Mouse (Mus musculus): ENCODE data around the gene Mettl6. TPM values are rescaled to one million over a fixed set of nuclear protein-coding genes. Genes with fewer than 3 reads are reported as not detected.
"Not testable (repeated sequence)": the region's sequence is repeated elsewhere in the genome, so short reads cannot be mapped to it uniquely, and the experiment has no call there.

Mettl6 gene
- total RNA-seq, 2 experiments from 2014 or later = 9.5 to 10.6 TPM

DNA sequence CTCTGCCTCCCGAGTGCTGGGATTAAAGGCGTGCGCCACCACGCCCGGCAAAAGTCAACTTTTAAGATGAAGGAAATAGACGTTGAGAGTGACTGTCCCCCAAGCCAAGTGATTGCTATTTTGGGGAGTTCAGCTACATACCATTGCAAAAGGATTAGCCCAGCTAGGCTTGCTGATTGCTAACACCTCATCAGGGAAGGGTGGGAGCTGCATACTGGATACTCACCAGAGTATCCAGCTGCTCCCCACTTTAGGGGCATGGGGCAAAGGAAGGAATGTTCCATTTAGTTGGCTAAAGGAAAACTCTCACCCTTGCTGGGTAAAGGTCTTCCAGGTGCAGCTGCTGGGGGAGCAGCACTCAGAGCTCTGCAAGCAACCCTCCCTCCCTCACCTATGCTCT is 6.8 kb downstream of the Mettl6 start:
- intact Hi-C loops (cut with DNase I; ENCODE audit: low total_unique reads) = no loop called here
- DNase-seq = no peak

DNA sequence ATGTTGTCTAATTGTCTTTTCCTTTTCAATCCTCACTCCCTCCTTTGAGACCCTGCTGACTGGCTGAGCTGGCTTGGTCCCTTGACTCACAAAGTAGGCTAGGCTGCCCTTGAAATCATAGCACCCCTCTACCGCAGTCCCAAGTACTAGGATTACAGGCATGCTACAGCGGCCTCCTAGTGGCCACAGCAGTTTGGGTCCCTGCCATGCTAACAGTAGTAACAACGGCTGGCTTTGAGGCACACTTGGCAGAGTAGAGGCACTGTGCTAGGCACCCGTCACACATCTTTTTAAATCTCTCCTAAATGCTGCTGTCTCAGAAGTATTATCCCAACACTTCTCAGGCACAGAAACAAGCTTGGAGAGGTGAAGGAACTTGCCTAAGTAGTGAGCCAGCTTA is 8.4 kb downstream of the Mettl6 start:
- DNase-seq = peak; percentile 15
- intact Hi-C loops (cut with DNase I; ENCODE audit: low total_unique reads) = no loop called here

- DNase-seq = no peak
- intact Hi-C loops (cut with DNase I; ENCODE audit: low total_unique reads) = no loop called here
Measured at GRCm38 (mm10) chr14:31482417-31482816, 12.4 kb downstream of the Mettl6 start.

GRCm38 (mm10) chr14:31473297-31473696 is 21.5 kb downstream of the Mettl6 start:
- intact Hi-C loops (cut with DNase I; ENCODE audit: low total_unique reads) = loop anchor here (5.0 kb wide), 2 partner anchors 106 to 201 kb away; no protein-coding TSS in a partner anchor

DNA sequence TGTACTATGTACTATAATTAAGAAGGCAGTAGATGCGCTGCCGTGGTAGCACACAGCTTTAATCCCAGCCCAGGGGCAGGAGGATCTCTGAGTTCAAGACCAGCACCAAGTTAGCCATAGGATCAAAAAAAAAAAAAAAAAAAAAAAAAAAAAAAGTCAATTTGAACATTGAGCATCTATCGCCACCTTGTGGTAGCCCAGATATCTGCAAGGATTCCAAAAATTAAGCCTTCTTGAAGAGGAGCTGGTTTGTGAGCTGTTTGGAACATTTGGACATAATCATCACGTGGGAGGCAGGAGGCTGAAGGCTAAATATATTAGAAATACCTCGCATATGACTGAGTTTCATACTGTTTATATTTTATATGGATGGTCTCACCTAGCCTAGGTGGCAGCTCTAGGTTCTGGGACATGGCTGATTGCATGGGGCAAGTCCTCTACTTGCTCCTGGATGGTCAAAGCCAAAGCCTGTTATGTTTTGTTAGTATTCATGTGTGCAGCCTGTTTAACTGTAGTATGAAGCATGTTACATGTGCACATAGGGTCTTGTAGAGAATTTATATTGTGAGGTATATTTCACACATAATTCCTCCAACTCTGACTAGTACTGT is 22.3 kb downstream of the Mettl6 start:
- intact Hi-C loops (cut with DNase I; ENCODE audit: low total_unique reads) = loop anchor here (5.0 kb wide), 2 partner anchors 105 to 200 kb away; no protein-coding TSS in a partner anchor
- peak; percentile 43 for DNase-seq

More at GRCm38 (mm10) chr14:31473297-31473696, 21.5 kb downstream of the Mettl6 start:
- no peak for DNase-seq

DNA sequence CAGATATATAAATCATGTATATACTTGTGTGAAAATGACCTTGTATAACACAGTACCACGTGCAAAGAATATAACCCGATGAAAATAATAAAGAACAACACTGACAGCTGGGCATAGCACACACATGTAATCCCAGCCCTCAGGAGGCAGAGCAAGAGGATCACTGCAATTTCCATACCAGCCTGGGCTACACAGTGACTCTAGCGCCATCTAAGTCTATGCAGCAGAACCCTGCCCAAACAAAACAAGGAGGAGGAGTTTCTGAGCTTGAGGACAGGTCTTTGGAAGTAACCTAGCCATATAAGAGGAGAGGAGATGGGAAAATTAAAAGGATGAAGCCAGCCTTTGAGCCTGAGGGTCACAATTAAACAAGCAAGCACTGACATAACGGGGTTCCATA is 25.1 kb downstream of the Mettl6 start:
- intact Hi-C loops (cut with DNase I; ENCODE audit: low total_unique reads) = loop anchor here (5.0 kb wide), 2 partner anchors 102 to 197 kb away; no protein-coding TSS in a partner anchor
- no peak for DNase-seq

DNA sequence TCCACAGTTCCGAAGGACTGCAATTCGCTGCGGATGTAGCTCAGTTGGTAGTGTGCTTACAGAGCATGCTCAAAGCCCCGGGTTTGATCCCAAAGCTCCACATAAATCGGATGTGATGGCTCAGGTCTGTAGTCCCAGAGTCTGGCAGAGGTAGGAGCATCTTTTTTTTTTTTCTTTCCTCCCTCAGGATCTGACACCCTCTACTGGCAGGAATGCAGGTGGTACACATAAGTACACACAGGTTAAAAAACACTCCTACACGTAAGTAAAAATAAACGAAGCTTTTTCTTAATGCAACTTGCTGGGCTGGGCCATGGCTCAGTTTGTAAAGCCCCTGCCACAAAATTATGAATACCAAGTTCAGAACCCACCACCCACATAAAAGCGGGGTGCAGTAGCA is 30.7 kb downstream of the Mettl6 start:
- intact Hi-C loops (cut with DNase I; ENCODE audit: low total_unique reads) = loop anchor here (5.0 kb wide), 1 partner anchor 82 kb away; no protein-coding TSS in a partner anchor
- DNase-seq = no peak

GRCm38 (mm10) chr14:31462886-31463285 is 32.0 kb downstream of the Mettl6 start:
- intact Hi-C loops (cut with DNase I; ENCODE audit: low total_unique reads) = loop anchor here (5.0 kb wide), 1 partner anchor 81 kb away; no protein-coding TSS in a partner anchor

DNA sequence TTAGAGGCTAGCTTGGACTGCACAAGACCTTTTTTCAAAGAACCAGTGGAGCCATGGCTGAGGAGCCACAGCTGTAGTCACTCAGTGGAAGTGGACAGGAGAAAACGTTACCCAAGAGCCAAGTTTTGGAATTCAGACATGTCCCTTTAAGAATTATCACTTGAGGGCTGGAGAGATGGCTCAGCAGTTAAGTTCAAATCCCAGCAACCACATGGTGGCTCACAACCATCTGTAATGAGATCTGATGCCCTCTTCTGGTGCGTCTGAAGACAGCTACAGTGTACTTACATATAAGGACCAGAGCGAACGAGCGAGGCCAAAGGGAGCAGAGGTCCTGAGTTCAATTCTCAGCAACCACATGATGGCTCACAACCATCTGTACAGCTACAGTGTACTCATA is 32.6 kb downstream of the Mettl6 start:
- intact Hi-C loops (cut with DNase I; ENCODE audit: low total_unique reads) = loop anchor here (5.0 kb wide), 1 partner anchor 80 kb away; no protein-coding TSS in a partner anchor

More at GRCm38 (mm10) chr14:31462886-31463285, 32.0 kb downstream of the Mettl6 start:
- no peak for DNase-seq

GRCm38 (mm10) chr14:31458006-31458405 is 36.8 kb downstream of the Mettl6 start:
- DNase-seq = no peak
- intact Hi-C loops (cut with DNase I; ENCODE audit: low total_unique reads) = no loop called here

More for the DNA sequence above, 32.6 kb downstream of the Mettl6 start:
- DNase-seq = not testable (repeated sequence)

DNA sequence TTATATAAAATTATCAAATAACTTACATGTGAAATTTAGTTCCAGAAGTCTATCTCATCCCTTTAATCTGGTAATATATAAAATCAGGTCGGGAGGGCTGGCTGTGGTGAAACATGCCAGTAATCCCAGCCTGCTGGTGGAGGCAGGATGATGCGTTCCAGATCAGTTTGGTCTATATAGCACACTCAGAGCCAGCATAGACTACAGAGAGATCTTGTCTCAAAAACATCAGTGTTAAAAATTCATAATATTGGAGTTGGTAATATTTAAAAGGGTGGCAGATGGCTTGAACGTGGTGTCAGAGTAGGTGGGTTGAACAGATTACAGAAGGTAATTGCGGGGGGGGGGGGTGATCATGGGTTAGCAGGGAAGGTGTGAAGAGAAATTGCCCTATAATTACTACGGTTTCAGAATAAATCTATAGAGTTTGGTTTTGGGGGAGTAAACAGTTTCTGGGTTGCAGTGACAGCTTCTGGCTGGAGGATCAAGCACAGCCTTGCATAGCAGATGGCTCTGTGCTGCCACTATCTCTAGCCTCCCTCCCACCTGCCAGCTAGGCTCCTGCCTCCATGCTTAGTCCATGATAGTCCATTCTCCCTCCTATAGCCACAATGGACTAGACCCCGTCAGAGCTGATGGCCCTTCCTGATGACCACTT is 38.6 kb downstream of the Mettl6 start:
- intact Hi-C loops (cut with DNase I; ENCODE audit: low total_unique reads) = no loop called here
- DNase-seq = no peak

DNA sequence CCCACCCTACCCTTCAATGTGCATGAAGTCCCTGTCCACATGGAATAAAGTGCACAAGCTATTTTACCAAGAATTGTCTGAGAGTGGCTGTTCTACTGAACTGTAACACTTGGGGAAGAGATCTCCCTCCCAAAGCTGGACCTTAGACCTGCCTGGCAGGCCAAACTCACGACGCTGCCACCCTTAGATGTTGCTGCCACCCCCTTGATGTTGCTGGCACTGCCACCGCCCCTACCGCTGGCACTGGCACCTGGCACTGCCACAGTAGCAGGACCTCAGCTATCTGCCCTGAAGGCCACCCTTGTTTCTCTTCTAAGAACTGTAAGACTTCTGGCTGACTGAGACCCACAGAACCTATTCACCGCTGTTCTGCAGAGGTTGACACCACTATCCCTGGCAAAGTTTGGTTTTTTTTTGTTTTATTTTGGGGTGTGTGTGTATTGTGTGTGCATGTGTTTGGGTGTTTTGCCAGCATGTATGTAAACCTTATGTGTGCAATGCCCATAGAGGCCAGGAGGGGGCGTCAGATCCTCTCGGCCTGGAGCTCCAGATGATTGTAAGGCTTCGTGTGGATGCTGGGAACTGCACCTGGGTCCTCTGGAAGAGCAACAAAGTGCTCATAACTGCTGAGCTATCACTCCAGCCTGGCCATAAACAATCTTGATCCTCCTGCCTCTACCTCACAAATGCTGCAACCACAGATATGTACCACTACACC is 39.8 kb downstream of the Mettl6 start:
- DNase-seq = no peak
- intact Hi-C loops (cut with DNase I; ENCODE audit: low total_unique reads) = no loop called here

DNA sequence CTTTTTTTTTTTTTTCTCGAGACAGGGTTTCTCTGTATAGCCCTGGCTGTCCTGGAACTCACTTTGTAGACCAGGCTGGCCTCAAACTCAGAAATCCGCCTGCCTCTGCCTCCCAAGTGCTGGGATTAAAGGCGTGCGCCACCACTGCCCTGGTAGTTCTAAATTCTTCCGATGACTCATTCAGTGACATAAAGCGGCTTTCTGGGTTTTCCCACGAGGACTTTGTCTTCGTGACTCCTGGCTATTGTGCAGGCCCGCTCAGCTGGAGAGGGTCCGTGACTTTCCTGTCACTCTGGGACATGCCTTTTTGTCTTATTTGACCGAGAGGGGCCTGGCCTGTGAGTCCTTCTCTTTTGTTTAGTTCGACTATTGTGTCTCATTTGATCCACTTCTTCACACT is 40.9 kb downstream of the Mettl6 start:
- intact Hi-C loops (cut with DNase I; ENCODE audit: low total_unique reads); DNase-seq: not testable (repeated sequence)

- intact Hi-C loops (cut with DNase I; ENCODE audit: low total_unique reads) = no loop called here
- DNase-seq = no peak
Measured at GRCm38 (mm10) chr14:31448994-31449393, 45.8 kb downstream of the Mettl6 start.

DNA sequence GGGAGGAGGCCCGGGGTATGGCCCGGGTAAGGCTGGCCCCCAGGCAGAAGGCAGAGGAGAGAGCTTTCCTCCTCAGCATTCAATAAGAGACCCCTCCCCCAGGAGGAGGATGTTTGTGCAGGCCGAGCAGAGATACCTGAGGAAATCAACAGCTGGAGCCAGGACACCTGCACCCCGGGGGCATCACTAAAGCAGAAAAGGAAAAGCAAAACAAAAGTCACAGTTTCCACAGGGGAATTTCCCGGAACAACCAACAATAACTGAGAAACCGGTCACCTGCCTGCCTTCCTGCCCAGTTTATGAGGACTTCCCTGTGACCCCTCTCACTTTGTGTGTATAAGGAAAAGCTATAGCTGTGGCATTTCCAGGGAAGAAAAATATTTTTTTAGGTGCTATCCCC is 51.2 kb downstream of the Mettl6 start:
- no peak for DNase-seq
- intact Hi-C loops (cut with DNase I; ENCODE audit: low total_unique reads) = no loop called here

GRCm38 (mm10) chr14:31440725-31441124 is 54.1 kb downstream of the Mettl6 start:
- no peak for DNase-seq
- intact Hi-C loops (cut with DNase I; ENCODE audit: low total_unique reads) = no loop called here

- DNase-seq = no peak
- intact Hi-C loops (cut with DNase I; ENCODE audit: low total_unique reads) = no loop called here
Measured at GRCm38 (mm10) chr14:31440230-31440629, 54.6 kb downstream of the Mettl6 start.

DNA sequence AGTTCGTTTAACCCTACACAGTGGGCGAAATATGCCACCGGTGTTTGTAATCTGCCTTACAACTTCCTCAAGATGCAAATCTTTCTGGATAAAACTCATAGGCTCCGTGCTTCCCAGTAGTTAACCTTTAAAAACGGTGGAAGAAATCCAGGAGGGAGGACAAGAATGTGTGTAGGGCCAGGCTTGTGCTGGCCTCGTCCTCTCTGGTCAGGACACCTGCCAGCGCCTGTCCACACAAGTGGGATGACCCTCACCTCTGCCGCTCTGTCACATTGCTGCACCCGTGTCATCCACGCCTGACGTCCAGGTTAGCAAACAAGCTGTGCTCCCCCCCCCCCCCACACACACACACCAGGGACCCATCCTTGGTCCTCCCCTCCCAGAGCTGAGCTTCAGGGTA is 55.6 kb downstream of the Mettl6 start:
- intact Hi-C loops (cut with DNase I; ENCODE audit: low total_unique reads) = loop anchor here (5.0 kb wide), 1 partner anchor 52 kb away; no protein-coding TSS in a partner anchor
- no peak for DNase-seq

GRCm38 (mm10) chr14:31437826-31438529 is 56.9 kb downstream of the Mettl6 start:
- no peak for DNase-seq
- intact Hi-C loops (cut with DNase I; ENCODE audit: low total_unique reads) = loop anchor here (5.0 kb wide), 1 partner anchor 51 kb away; no protein-coding TSS in a partner anchor

Measured in gastrocnemius, postnatal 14 days (tissue).